8 mouse cellular contexts compared by ENCODE assay signal in the genomic region with DNA sequence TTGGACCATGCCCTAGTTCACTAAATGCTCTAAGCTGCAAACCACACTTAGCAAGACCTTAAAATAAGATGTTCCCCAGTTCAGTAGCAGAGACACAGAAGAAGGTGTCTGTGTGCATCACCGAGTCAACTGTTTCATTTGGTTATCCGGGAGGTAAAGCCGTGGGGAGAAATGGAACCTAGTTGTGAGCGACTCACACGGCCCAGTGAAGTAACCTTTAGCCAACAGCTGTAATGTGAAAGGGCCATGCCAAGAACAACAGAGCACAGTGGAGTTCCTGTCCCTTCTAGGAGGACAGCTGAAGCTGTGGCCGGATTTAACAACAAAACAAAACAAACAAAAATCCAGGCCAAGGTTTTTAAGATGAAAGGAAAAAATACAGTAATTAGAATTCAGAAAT. TPM values are rescaled to one million over a fixed set of nuclear protein-coding genes. Genes with fewer than 3 reads are reported as not detected.
DNase-seq lines count a peak whose midpoint lies in the region; ATAC-seq and TF ChIP-seq lines count a peak whose summit lies in the region.

No protein-coding gene starts in this region.

- H3K4me1 ChIP-seq in neural tube, embryonic 15.5 days = peaks cover 7% of the 10 kb centered on the region; the same call in 1 of the 2 replicates

- no peaks in the 10 kb centered on the region for H3K9me3 ChIP-seq in neural tube, embryonic 15.5 days (replicated peaks)

- DNase-seq in layer of hippocampus, adult 2 months (ENCODE audit: low spot score in 2 of 2) = no peak
- DNase-seq in layer of hippocampus, adult 9-10 months (ENCODE audit: low spot score) = no peak
- DNase-seq in gonadal fat pad, adult 2 months (ENCODE audit: low read depth) = peak; percentile 85
- peak; percentile 66 for DNase-seq in kidney, postnatal 14 days
- DNase-seq in layer of hippocampus, adult 8-10 months (ENCODE audit: low spot score in 2 of 2) = no peak
- DNase-seq in urinary bladder, postnatal 4 days (ENCODE audit: low spot score in 2 of 2) = no peak

- H3K9ac ChIP-seq in neural tube, embryonic 15.5 days (replicated peaks) = no peak overlapping the region

- WGBS in neural tube, embryonic 15.5 days = 76% methylated on average over 6 of the region's 6 CpGs

- H3K27me3 ChIP-seq in neural tube, embryonic 15.5 days (replicated peaks) = no peaks in the 10 kb centered on the region

- TF ChIP-seq CTCF in layer of hippocampus, adult 2 months (conservative IDR thresholded peaks at IDR 0.05) = no peak

- no peak for ATAC-seq in neural tube, embryonic 15.5 days (ENCODE audit: low FRiP score)
- ATAC-seq in megakaryocyte progenitor cell, adult 5-6 weeks (replicated peaks; ENCODE audit: poor library complexity) = no peak

- peak overlapping the region; percentile 86 for H3K4me3 ChIP-seq in layer of hippocampus, adult 2 months
- no peak overlapping the region for H3K4me3 ChIP-seq in neural tube, embryonic 15.5 days (replicated peaks)

- no peaks in the 10 kb centered on the region for H3K36me3 ChIP-seq in neural tube, embryonic 15.5 days

- peak overlapping the region; percentile 15; the same call in 1 of the 2 replicates for H3K4me2 ChIP-seq in neural tube, embryonic 15.5 days

- H3K27ac ChIP-seq in layer of hippocampus, adult 2 months = peak overlapping the region; percentile 92
- H3K27ac ChIP-seq in neural tube, embryonic 15.5 days (replicated peaks) = no peak overlapping the region; the same call in 1 of the 2 replicates

RNA-seq across cellular contexts. Expression of a gene that starts 1.3 kb away (rescaled TPM):
- not detected for total RNA-seq in layer of hippocampus, adult 2 months (2021)
- not detected in 2 replicates for polyA plus RNA-seq in gonadal fat pad, adult 2 months (2012; rRNA removed)
- not detected in 2 replicates for polyA plus RNA-seq in neural tube, embryonic 15.5 days (2015; fragmentation: Nextera tagmentation; extraction: Ambion mirVana)
- total RNA-seq in megakaryocyte progenitor cell, adult 5-6 weeks (2015) = not detected in 2 replicates
- total RNA-seq in megakaryocyte progenitor cell, adult 5-6 weeks (2017) = not detected in 2 replicates
- not detected for total RNA-seq in layer of hippocampus, adult 8-10 months (2022)

RNA-seq across cellular contexts. Expression of a gene that starts 2.0 kb away (rescaled TPM):
- total RNA-seq in layer of hippocampus, adult 2 months (2021) = 10 to 100 TPM; 30.2 TPM
- polyA plus RNA-seq in gonadal fat pad, adult 2 months (2012; rRNA removed) = 19.8 and 24.5 TPM in 2 replicates
- 7.2 and 7.3 TPM in 2 replicates for polyA plus RNA-seq in neural tube, embryonic 15.5 days (2015; fragmentation: Nextera tagmentation; extraction: Ambion mirVana)
- total RNA-seq in megakaryocyte progenitor cell, adult 5-6 weeks (2015) = not detected in 2 replicates
- not detected in 2 replicates for total RNA-seq in megakaryocyte progenitor cell, adult 5-6 weeks (2017)
- total RNA-seq in layer of hippocampus, adult 8-10 months (2022) = 10 to 100 TPM; 23.0 to 27.6 (median 26.1) TPM

Comparison
In these comparisons a context has a peak if more than half of its experiments do, and no peak if none do; other contexts are left out.
1. DNase-seq: peak in gonadal fat pad, adult 2 months (single experiment) and kidney, postnatal 14 days (single experiment); none in layer of hippocampus, adult 2 months (0 of 2), layer of hippocampus, adult 9-10 months (single experiment), layer of hippocampus, adult 8-10 months (0 of 2) and urinary bladder, postnatal 4 days (0 of 2).
2. RNA of a gene that starts 2.0 kb away (total RNA-seq): 30.2 TPM in layer of hippocampus, adult 2 months and 23.0 to 27.6 TPM in layer of hippocampus, adult 8-10 months; not detected in megakaryocyte progenitor cell, adult 5-6 weeks; every median in the first group is over 10 times any median in the second.